Mouse (Mus musculus) inflammation-experienced regulatory T-cells, adult 6 months (primary cell): ENCODE results near the gene Dgkh. TPM values are rescaled to one million over a fixed set of nuclear protein-coding genes. Genes with fewer than 3 reads are reported as not detected.
"Not testable (repeated sequence)": the region's sequence is repeated elsewhere in the genome, so short reads cannot be mapped to it uniquely, and the experiment has no call there.

Source experiments
- ATAC-seq: one replicate; pipeline ENCODE4 v1.8.0; 2017
- polyA plus RNA-seq, 3 experiments: library from polyadenylated mRNA; unstranded; fragments of 100-300 nt; shearing (Covaris generic); gene quantifications; one replicate each; pipeline ENCODE4 v1.2.1; 2017

Gene Dgkh
- polyA plus RNA-seq, result 1 to 10 TPM; 1.6 to 3.2 (median 2.2) TPM

- ATAC-seq, result peak; percentile 86
Measured at GRCm38 (mm10) chr14:78732617-78733312, at the start of gene Dgkh. Dgkh (minus strand) TSS chr14:78732776.

- no peak for ATAC-seq
Measured at GRCm38 (mm10) chr14:78777215-78777614, 44.6 kb upstream of the Dgkh start.

GRCm38 (mm10) chr14:78776659-78777058 is 44.1 kb upstream of the Dgkh start:
- no peak for ATAC-seq

GRCm38 (mm10) chr14:78775699-78776098 is 43.1 kb upstream of the Dgkh start:
- ATAC-seq, result no peak

- ATAC-seq, result no peak
Measured at GRCm38 (mm10) chr14:78775226-78775625, 42.6 kb upstream of the Dgkh start.

- no peak for ATAC-seq
Measured at GRCm38 (mm10) chr14:78770457-78770856, 37.9 kb upstream of the Dgkh start.

GRCm38 (mm10) chr14:78761064-78761463 is 28.5 kb upstream of the Dgkh start:
- ATAC-seq, result no peak

- no peak for ATAC-seq
Measured at GRCm38 (mm10) chr14:78759491-78759890, 26.9 kb upstream of the Dgkh start.

GRCm38 (mm10) chr14:78755316-78755715 is 22.7 kb upstream of the Dgkh start:
- ATAC-seq, result no peak

- ATAC-seq, result no peak
Measured at GRCm38 (mm10) chr14:78748692-78749091, 16.1 kb upstream of the Dgkh start.

- no peak for ATAC-seq
Measured at GRCm38 (mm10) chr14:78747969-78748651, 15.5 kb upstream of the Dgkh start.

GRCm38 (mm10) chr14:78747454-78747853 is 14.9 kb upstream of the Dgkh start:
- ATAC-seq, result no peak

- ATAC-seq, result no peak
Measured at GRCm38 (mm10) chr14:78734605-78735004, 2.0 kb upstream of the Dgkh start.

GRCm38 (mm10) chr14:78734203-78734602 is 1.6 kb upstream of the Dgkh start:
- not testable (repeated sequence) for ATAC-seq

GRCm38 (mm10) chr14:78733366-78734076 is 945 bp upstream of the Dgkh start:
- no peak for ATAC-seq

GRCm38 (mm10) chr14:78731852-78732616 is 542 bp downstream of the Dgkh start:
- no peak for ATAC-seq

GRCm38 (mm10) chr14:78731240-78731639 is 1.3 kb downstream of the Dgkh start:
- ATAC-seq, result no peak

GRCm38 (mm10) chr14:78725976-78726375 is 6.6 kb downstream of the Dgkh start:
- no peak for ATAC-seq

GRCm38 (mm10) chr14:78725307-78725956 is 7.1 kb downstream of the Dgkh start:
- ATAC-seq, result peak; percentile 59

GRCm38 (mm10) chr14:78724414-78725306 is 7.9 kb downstream of the Dgkh start:
- peak; percentile 80 for ATAC-seq

- not testable (repeated sequence) for ATAC-seq
Measured at GRCm38 (mm10) chr14:78723655-78724054, 8.9 kb downstream of the Dgkh start.
